Mouse (Mus musculus) cerebellum, postnatal 10 days (tissue): ENCODE data around the gene Rbm4b.

Experiments
- DNase-seq, 2 experiments: peaks; one replicate each; pipeline ENCODE4 v3.0.0; 2021; ENCODE audit warnings: mixed read lengths in 2 of 2

The Rbm4b gene

GRCm38 (mm10) chr19:4756193-4756911, at the start of gene Rbm4b:
TSS of gene Rbm4b (plus strand) at chr19:4756497.
- DNase-seq = peak; percentile 99 to 100

- DNase-seq = no peak
Measured at GRCm38 (mm10) chr19:4708765-4709164, 47.5 kb upstream of the Rbm4b start.

GRCm38 (mm10) chr19:4711098-4711600, 45.1 kb upstream of the Rbm4b start, which contains the start of gene Sptbn2:
TSS of gene Sptbn2 (plus strand) at chr19:4711167.
- peak; percentile 72 to 79 for DNase-seq

- DNase-seq = peak; percentile 86 to 88
Measured at GRCm38 (mm10) chr19:4711601-4712155, 44.6 kb upstream of the Rbm4b start.

GRCm38 (mm10) chr19:4712156-4712780, 44.0 kb upstream of the Rbm4b start:
- DNase-seq = peak; percentile 68 to 76

GRCm38 (mm10) chr19:4712781-4713526, 43.3 kb upstream of the Rbm4b start:
- peak in 1 of 2 experiments; percentile 55 for DNase-seq

GRCm38 (mm10) chr19:4713886-4714285, 42.4 kb upstream of the Rbm4b start:
- no peak for DNase-seq

GRCm38 (mm10) chr19:4716756-4717155, 39.5 kb upstream of the Rbm4b start:
- DNase-seq = no peak

- no peak for DNase-seq
Measured at GRCm38 (mm10) chr19:4717281-4717680, 39.0 kb upstream of the Rbm4b start.

- DNase-seq = no peak
Measured at GRCm38 (mm10) chr19:4718716-4719115, 37.6 kb upstream of the Rbm4b start.

GRCm38 (mm10) chr19:4719351-4719764, 36.9 kb upstream of the Rbm4b start:
- no peak for DNase-seq

GRCm38 (mm10) chr19:4720112-4720511, 36.2 kb upstream of the Rbm4b start:
- no peak for DNase-seq

GRCm38 (mm10) chr19:4720671-4721244, 35.5 kb upstream of the Rbm4b start:
- DNase-seq = peak; percentile 60 to 65

GRCm38 (mm10) chr19:4729186-4729585, 27.1 kb upstream of the Rbm4b start:
- no peak for DNase-seq

- no peak for DNase-seq
Measured at GRCm38 (mm10) chr19:4733052-4733451, 23.2 kb upstream of the Rbm4b start.

- no peak for DNase-seq
Measured at GRCm38 (mm10) chr19:4737866-4738265, 18.4 kb upstream of the Rbm4b start.

GRCm38 (mm10) chr19:4739053-4739452, 17.2 kb upstream of the Rbm4b start:
- no peak for DNase-seq

GRCm38 (mm10) chr19:4739762-4740161, 16.5 kb upstream of the Rbm4b start:
- DNase-seq = no peak

- DNase-seq = no peak
Measured at GRCm38 (mm10) chr19:4741482-4741881, 14.8 kb upstream of the Rbm4b start.

- DNase-seq = no peak
Measured at GRCm38 (mm10) chr19:4742229-4742628, 14.1 kb upstream of the Rbm4b start.

GRCm38 (mm10) chr19:4743524-4743923, 12.8 kb upstream of the Rbm4b start:
- peak; percentile 69 to 81 for DNase-seq

- DNase-seq = no peak
Measured at GRCm38 (mm10) chr19:4744026-4744425, 12.3 kb upstream of the Rbm4b start.

- DNase-seq = peak; percentile 73 to 76
Measured at GRCm38 (mm10) chr19:4745057-4745456, 11.2 kb upstream of the Rbm4b start.
